Mouse (Mus musculus) fat pad, adult 2 months (tissue): ENCODE measurements around the gene Abcb1b.
"Not testable (repeated sequence)": the region's sequence is repeated elsewhere in the genome, so short reads cannot be mapped to it uniquely, and the experiment has no call there.

ENCODE experiments used
- DNase-seq: peaks from one replicate; pipeline ENCODE4 v3.0.0-alpha.2; 2011; ENCODE audit warnings: low read depth, low spot score; ENCODE audit errors: extremely low read depth

Gene Abcb1b

DNA sequence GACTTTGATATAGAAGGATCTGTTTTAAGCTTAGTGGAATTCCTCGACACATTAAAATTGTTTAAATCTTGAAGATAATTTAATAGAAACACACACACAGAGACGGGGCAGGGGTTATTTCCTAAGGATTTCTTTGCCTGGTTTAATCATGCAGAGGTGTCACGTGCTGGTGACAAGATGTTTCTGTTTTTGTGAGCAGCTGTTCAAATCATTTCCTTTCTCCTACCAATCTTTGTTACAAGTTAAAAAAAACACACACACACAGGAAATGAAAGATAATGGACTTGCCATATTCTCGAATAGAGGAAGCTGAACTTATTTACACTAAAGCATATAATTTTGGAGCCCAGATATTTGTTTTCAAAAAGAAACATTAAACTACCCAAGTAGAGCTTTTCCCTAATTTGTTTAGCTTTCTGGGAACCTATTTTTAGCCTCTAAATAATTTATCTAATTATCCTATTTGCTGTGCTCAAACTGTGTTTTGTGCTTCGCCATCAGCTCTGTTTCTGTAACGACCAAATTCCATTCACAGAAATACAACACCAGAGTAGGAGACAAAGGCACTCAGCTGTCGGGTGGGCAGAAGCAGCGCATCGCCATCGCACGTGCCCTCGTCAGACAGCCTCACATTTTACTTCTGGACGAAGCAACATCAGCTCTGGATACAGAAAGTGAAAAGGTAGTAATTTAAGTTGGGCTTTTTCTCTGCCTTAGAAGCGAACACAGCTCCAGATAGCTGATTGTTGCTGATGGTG is 65.8 kb downstream of the Abcb1b start:
- no peak for DNase-seq

DNA sequence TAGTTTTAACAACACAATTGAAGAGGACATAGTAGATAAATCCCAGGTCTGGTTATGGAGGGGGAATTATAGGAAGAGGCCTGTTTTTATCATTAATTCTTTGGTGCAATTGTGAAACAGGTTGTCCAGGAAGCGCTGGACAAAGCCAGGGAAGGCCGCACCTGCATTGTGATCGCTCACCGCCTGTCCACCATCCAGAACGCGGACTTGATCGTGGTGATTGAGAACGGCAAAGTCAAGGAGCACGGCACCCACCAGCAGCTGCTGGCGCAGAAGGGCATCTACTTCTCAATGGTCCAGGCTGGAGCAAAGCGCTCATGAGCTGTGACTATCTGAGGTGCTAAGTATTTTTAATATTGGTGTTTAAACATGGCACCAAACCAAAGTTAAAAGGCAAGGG is 67.7 kb downstream of the Abcb1b start:
- DNase-seq = not testable (repeated sequence)

DNA sequence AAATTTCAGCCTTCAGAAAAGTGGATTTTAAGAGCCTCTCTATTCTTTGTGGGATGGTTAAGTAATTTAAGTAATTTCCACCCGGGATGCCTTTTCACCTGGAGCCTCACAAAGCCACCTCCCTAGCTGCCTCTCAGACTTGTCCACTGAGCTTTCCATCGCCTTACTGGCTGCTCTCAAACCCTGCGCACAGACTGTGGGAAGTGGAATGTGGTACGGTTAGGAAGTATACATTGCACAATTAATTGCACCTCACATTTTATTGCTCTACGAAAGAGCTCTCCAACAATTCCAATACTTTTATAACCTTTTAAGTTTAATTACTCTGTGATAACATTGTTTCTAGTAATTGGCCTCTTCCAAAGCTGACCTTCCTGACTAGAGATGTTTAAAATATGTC is 68.4 kb downstream of the Abcb1b start:
- no peak for DNase-seq

DNA sequence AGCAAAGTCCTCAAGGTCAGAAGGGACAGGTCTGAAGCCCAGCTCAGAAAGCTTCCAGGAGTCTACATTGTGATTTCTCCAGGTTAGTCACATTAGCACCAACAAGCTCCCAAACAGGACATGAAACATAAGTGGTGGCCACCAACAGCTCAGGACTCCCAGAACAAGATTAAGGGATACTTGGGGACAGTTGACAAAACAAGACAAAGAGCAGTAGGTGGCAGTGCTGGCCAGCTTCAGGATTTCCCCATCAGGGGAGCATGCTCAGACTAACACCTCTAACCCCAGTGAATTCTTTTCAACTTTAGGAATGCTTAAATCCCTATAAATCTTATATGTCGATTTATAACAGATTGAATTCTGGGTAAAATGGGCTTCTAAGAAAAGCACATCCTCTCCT is 70.1 kb downstream of the Abcb1b start:
- no peak for DNase-seq

DNA sequence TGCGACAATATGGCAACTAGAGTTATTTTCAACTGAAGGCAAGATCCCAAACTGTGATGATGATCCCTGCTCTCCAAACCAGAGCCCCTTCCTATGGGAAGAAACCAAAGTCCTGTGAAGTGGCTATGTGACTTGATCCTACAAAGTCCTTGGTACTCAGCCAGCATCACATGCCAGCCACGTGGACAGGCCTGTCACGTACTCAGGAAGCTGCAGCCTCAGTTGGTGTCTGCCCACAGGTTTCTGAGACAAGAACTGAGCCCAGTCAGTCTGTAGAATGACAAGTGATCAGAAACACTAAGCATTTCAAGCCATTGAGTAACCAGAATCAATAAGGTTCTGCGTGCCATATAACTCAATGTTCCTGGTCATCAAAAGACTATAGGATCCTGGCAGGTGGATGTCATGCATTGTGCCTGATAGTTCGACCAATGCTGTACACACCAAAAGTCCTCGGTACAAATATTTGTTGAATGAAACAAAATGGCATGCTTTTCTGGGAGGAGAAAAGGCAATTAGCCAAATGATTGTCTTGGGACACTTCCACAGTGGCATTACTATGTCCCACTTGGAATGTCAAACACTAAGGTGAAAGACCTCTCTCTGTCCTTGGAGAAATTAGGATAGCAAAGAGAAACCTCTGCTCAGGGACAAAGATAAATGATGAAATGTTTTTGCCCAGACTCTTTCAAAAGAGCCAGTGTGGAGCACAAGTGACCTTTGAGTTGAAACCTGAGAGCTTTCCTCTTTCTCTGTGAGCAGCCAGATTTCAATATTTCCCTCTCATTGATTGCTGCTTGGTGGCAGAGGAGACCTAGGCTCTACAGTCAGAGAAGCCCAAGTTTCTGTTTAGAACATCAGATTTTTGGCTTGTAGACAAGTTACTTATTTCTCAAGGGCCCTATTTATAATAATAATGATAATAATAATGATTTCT is 75.3 kb downstream of the Abcb1b start:
- no peak for DNase-seq

DNA sequence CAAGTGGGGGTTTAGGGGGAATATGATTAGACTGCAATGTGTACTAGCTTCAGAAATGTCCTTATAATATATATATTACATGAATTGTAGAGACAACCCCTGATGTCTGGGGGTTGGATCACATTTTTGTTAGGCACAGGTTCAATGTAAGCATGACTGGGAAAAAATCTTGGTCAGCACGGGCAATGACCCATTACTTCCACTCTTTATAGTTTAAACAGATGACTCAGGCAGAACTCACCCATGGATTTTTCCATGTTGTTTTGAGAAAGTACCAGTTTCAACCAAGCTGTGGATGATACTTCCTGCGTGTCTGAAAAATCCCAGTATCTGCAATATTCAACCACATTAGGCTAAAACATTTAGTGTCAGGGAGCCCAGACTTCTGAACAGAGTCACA is 79.1 kb downstream of the Abcb1b start:
- DNase-seq = no peak

DNA sequence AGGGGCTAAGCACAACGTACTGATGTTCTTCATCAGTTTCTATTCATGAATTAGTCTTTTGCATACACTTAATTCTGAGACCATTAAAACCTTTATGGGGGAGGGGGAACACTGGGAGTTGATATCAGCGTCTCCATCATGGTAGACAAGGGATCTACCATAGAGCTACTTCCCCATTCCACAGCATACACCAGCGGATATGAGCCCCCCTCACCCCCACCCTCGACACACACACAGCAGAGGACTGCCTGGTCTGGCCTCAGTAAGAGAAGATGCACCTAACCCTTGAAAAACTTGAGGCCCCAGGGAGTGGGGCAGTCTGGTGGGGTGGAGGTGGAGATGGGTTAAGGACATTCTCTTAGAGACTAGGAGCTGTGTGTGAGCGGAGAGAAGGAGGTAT is 79.9 kb downstream of the Abcb1b start:
- no peak for DNase-seq

DNA sequence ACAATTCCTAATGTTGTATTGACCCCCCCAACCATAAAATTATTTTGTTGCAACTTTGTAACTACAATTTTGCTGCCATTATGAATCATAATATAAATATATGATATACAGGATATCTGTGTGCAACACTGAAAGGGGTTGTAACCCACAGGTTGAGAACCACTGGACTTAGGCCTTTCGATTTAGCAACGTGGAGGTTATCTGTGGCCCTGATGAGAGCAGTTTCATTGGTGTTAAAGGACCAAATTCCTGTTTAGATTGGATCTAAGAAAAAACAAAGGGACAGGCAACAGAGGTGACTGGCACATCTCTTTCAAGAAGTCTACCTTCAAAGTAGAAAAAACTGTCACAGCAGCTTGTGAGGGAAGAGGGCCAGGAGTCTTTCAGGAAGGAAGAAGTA is 87.9 kb downstream of the Abcb1b start:
- no peak for DNase-seq

DNA sequence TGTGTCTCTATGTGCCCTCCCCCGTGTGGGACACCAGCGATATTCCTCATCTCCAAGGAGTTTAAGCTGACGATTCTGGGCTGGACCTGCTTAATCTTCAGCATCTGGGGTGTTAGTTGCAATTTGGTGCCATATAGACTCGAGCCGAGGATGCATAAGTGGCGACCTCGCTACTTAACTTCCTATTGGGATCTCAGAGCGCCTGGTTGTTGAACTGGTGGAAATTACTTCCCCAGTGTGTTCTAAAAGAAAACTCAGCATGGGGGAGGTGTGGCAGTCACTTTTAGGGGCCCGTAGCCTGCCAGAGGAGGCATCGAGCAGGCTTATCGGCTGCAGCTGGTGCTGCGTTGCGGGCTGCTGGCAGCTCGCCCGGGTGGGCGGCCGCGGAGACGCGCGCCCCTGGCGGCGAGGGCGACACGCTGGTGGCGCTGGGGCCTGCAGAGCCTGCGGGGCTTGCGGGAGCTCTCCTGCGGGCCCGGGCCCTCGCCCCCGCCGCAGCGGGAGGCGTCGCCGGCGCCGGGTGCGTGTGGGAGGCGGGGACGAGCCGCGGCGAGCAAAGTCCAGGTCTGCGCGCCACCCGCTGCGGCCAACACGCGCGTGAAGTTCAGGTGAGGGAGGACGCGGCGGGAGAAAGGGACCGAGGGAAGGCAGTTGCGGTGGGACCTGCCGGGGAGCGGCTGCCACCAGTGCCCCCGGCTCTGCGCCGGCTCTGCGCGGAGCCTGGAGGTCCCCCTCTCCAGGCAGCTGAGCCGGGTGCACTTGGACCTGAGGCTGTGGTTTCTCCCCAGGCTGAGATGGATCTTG is 95.6 kb downstream of the Abcb1b start, which contains the start of gene Abcb4:
TSS of gene Abcb4 (plus strand) at position 418 of the 804 bp plus-strand sequence.
- DNase-seq = no peak

DNA sequence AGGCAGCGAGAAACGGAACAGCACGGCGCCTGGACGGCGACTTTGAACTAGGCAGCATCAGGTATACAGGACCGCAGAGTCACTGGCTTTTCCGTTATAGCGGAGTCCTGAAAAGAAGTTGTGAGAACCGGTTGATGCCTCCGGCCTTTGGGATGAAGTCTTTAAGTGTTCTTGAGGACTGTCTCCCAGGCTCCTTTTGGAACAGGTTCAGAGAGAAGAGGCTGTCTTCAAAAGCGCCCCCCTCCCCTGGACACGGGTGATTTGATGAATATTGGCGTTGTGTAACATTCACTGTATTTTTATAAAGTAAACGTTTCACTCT is 96.1 kb downstream of the Abcb1b start:
- DNase-seq = no peak

DNA sequence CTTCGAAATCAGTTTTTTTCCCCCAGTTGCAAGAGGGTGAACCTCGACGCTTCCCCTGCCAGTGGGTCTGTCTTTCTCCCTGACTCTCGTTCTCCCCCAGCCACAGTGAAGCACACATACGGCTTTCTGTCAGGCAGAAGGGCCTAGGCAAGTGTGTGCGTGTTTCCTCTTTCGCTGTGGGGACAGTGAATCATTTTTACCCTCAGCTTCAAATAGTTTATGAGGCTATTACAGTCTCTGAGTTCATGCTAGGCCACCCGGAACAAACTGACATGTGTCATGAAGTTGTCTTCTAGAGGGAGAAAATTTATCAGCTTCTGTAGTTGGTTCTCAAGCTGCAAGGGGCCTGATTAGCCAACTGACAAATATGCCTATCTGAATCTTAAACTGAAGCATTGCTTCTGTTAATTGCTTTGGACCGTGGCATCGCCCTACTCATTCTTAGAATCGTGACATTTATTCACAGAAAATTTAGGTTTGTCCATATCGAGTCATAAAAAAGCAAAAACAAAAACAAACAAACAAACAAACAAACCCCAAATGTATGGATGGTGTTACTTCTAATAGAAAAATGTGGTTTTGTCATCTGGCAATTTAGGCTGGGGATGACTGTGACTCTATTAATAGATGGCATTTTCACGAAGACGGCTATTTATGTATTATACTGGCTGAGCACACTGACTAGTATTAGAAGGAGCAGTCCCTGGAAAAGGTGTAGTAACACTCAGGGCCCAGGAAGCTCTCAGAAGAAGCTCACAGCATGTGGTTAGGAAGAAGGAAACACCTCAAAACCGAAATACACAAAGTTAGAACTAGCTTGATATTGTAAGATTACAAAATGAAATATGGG is 96.9 kb downstream of the Abcb1b start:
- no peak for DNase-seq

DNA sequence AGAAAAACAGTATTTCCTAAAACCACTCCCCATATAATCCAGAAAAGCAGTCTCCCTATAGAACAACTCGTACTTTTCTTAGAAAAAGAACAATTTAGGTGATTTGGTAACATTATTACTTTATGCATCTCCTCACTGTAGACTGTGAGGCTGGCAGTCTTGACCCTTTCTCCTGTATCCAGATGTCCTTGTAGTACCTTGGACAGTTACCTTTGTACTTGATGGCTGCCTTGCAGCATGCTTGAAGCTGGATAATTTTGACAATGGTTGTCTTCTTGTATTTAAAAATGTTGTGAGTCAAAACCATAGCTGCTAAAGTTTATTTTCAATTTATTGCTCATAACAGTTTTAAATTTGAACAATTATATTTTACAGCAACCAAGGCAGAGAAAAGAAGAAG is 98.3 kb downstream of the Abcb1b start:
- no peak for DNase-seq

DNA sequence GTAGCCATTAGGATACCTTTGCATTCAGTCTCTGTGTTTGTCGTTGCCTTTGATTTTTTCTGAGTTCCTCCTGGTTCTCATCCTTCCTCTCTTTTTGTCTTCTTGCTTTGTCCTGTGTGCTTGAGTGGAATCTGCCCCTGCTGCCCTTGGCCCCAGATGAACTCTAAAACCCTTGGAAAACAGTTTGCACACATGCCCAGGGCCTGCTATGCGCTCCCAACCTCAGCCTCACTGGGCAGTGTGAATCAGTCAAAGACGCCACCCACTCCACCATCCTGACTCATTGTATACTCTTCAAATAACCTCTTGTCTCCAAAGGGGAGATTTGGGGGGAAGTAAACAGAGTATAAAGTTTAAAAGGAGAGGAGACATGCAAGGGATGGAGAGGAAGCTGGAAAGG is 100.3 kb downstream of the Abcb1b start:
- no peak for DNase-seq

DNA sequence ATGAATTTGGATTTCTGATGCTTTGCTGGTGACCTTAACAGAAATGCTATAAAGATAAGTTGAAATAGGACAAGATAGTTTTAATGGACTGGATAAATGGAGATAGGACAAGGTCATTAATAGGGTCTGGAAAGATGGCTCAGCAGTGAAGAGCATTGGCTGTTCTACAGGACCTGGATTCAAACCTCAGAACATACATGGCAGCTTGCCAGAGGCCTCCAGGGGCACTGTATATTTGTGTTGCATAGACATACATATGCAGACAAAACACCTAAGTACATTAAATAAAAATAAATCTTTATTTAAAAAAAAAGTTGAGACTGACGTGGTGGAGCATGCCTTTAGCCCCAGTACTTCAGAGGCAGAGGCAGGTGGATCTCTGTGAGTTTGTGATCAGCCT is 103.1 kb downstream of the Abcb1b start:
- no peak for DNase-seq

DNA sequence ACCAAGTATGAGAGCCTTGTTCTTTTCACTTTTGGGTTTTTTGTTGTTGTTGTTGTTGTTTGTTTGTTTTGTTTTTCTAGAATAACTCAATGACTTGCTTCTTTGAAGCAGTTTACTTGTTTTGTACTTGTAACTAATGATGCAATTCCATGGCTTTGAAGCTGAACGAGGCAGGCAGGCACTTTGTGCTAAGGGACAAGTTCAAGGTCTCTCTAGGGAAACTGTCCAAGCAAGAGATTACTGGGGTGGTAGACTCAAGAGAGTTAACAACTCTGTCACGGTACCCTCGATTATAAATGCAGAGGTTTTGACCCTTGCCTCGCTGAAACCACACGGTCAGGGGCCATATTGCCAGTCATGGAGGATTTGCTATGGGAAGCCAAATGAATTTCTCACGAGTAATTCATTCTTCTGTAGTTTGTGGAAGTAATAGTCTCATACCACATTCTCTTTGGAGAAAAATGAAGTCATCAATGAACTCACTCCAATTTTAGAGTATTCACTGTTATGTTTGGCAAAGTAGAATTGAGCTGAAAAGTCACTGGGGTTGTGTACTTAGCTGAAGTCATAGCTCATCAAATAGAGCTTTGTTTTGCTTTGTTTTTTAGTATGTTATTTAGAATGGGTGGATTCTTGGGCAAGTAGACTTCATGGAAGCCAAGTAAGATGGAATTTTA is 104.3 kb downstream of the Abcb1b start:
- no peak for DNase-seq

DNA sequence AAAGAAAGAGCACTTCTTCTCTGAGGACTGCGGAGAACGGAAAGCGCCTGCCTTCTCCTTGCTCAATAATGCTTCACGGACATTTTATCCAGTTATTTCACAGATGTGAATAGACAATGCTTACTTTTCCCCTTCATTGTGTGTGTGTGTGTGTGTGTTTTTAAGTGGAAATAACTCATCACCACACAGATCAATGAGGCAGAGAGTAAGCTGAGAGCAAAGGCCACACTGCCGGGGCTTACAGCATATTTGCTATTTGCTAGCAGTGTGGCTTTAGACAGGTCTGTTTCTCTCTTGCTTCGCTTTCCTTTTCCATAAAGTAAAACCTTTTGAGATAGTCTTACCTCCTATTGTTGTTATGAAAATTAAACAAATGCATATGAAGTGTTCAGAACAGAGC is 106.6 kb downstream of the Abcb1b start:
- DNase-seq = no peak

DNA sequence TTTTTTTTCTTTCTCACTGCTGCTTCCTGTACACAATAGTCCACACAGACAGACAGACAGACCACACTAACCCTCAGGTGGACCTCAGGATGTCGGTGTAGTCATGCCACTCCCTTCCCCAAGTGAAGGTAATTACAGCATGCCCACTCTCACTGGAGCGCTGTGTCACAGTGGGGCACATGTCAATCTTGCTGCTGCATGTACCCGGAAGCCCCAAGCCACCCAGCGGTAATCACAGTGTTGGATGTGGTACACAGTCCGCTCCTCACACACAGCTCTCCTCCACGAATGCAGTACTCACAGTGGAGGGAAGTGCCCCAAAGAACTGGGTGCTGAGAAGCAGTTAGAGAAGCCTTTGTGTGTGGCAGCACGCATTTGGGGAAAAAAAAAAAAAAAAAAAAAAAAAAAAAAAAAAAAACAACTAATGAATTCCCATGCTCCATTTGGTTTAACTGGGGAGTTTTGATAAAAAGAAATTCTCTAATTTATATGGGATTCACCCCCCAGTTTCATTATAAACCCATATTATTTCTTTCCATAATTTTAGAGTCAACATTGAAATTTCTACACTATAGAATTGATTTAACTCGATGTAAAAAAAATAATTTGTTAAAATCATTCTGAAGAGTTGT is 113.7 kb downstream of the Abcb1b start:
- DNase-seq = no peak
